Mouse (Mus musculus): ENCODE data around the gene Tmem190. TPM values are rescaled to one million over a fixed set of nuclear protein-coding genes. Genes with fewer than 3 reads are reported as not detected.

The Tmem190 gene
- polyA plus RNA-seq, 1 experiment from 2014 or later: not detected

GRCm38 (mm10) chr7:4821690-4822089, 39.0 kb downstream of the Tmem190 start:
- ATAC-seq: no peak
- TF ChIP-seq CTCF (IDR thresholded peaks at IDR 0.05; ENCODE audit: low read depth): no peak
- Histone ChIP-seq H3K36me3 (ENCODE audit: control insufficient read depth, insufficient read depth) (no peaks in the 10 kb centered on the region; the same call in 1 of the 2 replicates), H3K9ac (ENCODE audit: low read depth, low read length) (no peak overlapping the region), H3K9me3 (ENCODE audit: control insufficient read depth) (no peaks in the 10 kb centered on the region), H3K4me2 (replicated peaks; ENCODE audit: low read depth) (no peak overlapping the region), H3K27me3 (replicated peaks; ENCODE audit: control insufficient read depth, insufficient read depth, low read length) (no peaks in the 10 kb centered on the region), H3K4me1 (replicated peaks; ENCODE audit: control insufficient read depth, insufficient read depth, low read length) (no peaks in the 10 kb centered on the region), H3K27ac (ENCODE audit: low read depth, low read length) (no peak overlapping the region), H3K4me3 (ENCODE audit: low read depth, low read length) (no peak overlapping the region)
- 89% methylated on average over 4 of the region's 4 CpGs for WGBS

- no peak for TF ChIP-seq CTCF (IDR thresholded peaks at IDR 0.05; ENCODE audit: low read depth)
- Histone ChIP-seq H3K4me2 (replicated peaks; ENCODE audit: low read depth) (no peak overlapping the region), H3K27me3 (replicated peaks; ENCODE audit: control insufficient read depth, insufficient read depth, low read length) (no peaks in the 10 kb centered on the region), H3K4me1 (replicated peaks; ENCODE audit: control insufficient read depth, insufficient read depth, low read length) (no peaks in the 10 kb centered on the region), H3K9me3 (ENCODE audit: control insufficient read depth) (no peaks in the 10 kb centered on the region), H3K36me3 (ENCODE audit: control insufficient read depth, insufficient read depth) (no peaks in the 10 kb centered on the region; the same call in 1 of the 2 replicates), H3K9ac (ENCODE audit: low read depth, low read length) (no peak overlapping the region), H3K27ac (ENCODE audit: low read depth, low read length) (no peak overlapping the region), H3K4me3 (ENCODE audit: low read depth, low read length) (no peak overlapping the region)
- no peak for ATAC-seq
- 59% methylated on average over 6 of the region's 6 CpGs for WGBS
Observed at GRCm38 (mm10) chr7:4822162-4822907, 39.6 kb downstream of the Tmem190 start.

DNA sequence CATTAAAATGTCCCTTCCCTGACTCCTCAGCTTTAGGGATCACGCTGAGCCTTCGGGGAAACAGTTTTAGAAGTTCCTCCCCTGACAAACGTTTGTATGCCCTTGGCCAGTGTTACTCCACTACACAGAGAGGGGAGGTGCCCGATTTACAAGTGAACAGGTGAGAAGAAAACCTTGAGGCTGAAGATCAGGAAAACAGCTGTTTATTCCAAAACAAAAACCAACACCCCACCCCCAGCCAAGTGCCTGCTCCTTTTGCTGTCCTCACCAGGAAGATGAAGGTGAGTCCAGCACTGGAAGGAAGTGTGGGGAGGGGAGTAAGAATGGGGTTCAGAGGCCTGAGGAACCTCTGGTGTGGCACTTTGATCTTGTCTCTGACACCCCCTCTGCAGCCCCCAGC, 42.6 kb downstream of the Tmem190 start:
- no peak overlapping the region for H3K4me3 ChIP-seq (ENCODE audit: low read depth, low read length)
- no peak overlapping the region for H3K4me2 ChIP-seq (replicated peaks; ENCODE audit: low read depth)
- no peaks in the 10 kb centered on the region for H3K4me1 ChIP-seq (replicated peaks; ENCODE audit: control insufficient read depth, insufficient read depth, low read length)
- no peak overlapping the region for H3K27ac ChIP-seq (ENCODE audit: low read depth, low read length)
- 57% methylated on average over 4 of the region's 4 CpGs for WGBS
- H3K27me3 ChIP-seq (replicated peaks; ENCODE audit: control insufficient read depth, insufficient read depth, low read length): 0 out of 2 replicates have a peak, but pooled peaks cover under 1% of the 10 kb centered on the region
- no peak for ATAC-seq
- H3K36me3 ChIP-seq (ENCODE audit: control insufficient read depth, insufficient read depth): no peaks in the 10 kb centered on the region; the same call in 1 of the 2 replicates
- no peak for TF ChIP-seq CTCF (IDR thresholded peaks at IDR 0.05; ENCODE audit: low read depth)
- H3K9ac ChIP-seq (ENCODE audit: low read depth, low read length): no peak overlapping the region
- no peaks in the 10 kb centered on the region for H3K9me3 ChIP-seq (ENCODE audit: control insufficient read depth)

DNA sequence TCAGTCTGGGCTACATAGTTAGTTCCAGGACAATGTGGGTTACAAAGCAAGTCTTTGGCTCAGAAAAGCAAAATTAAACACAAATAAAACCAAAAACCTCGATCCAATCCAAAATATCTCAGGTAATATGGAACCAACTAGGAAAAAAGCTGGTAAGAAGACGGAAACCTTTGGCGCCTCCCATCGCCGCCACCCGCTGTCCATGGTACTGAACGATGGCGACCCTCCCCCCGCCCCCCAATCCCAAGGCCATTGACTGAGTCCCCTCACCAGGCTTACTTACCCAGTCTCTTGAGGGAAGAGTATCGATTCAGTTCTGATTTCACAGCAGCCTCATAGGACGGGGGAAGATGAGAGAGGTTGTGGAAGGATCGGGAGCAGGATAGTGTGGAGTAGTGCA, 47.7 kb downstream of the Tmem190 start:
- Histone ChIP-seq H3K9ac (ENCODE audit: low read depth, low read length) (no peak overlapping the region), H3K27ac (ENCODE audit: low read depth, low read length) (no peak overlapping the region), H3K27me3 (replicated peaks; ENCODE audit: control insufficient read depth, insufficient read depth, low read length) (peaks cover 19% of the 10 kb centered on the region), H3K4me3 (ENCODE audit: low read depth, low read length) (no peak overlapping the region), H3K9me3 (ENCODE audit: control insufficient read depth) (no peaks in the 10 kb centered on the region), H3K4me2 (replicated peaks; ENCODE audit: low read depth) (no peak overlapping the region), H3K4me1 (replicated peaks; ENCODE audit: control insufficient read depth, insufficient read depth, low read length) (no peaks in the 10 kb centered on the region), H3K36me3 (ENCODE audit: control insufficient read depth, insufficient read depth) (no peaks in the 10 kb centered on the region)
- TF ChIP-seq CTCF (IDR thresholded peaks at IDR 0.05; ENCODE audit: low read depth): no peak
- ATAC-seq: no peak
- 6% methylated on average over 12 of the region's 12 CpGs for WGBS

Other genes starting within 250 kb of the Tmem190 start
- 5.3 and 5.7 TPM in 2 replicates for gene Syt5, start 235.4 kb upstream of the Tmem190 start, polyA plus RNA-seq (2015; fragmentation: Nextera tagmentation; extraction: Ambion mirVana)
- 16.7 and 17.1 TPM in 2 replicates for gene Ptprh, start 178.9 kb upstream of the Tmem190 start, polyA plus RNA-seq (2015; fragmentation: Nextera tagmentation; extraction: Ambion mirVana)
- gene Tmem86b, start 151.5 kb upstream of the Tmem190 start, polyA plus RNA-seq (2015; fragmentation: Nextera tagmentation; extraction: Ambion mirVana): 25.1 and 31.4 TPM in 2 replicates
- gene Ppp6r1, start 123.9 kb upstream of the Tmem190 start, polyA plus RNA-seq (2015; fragmentation: Nextera tagmentation; extraction: Ambion mirVana): 4.7 and 5.8 TPM in 2 replicates
- 43.3 and 45.6 TPM in 2 replicates for gene Hspbp1, start 97.9 kb upstream of the Tmem190 start, polyA plus RNA-seq (2015; fragmentation: Nextera tagmentation; extraction: Ambion mirVana)
- 0.89 and 0.98 TPM in 2 replicates for gene Brsk1, start 92.3 kb upstream of the Tmem190 start, polyA plus RNA-seq (2015; fragmentation: Nextera tagmentation; extraction: Ambion mirVana)
- gene Tmem150b, start 57.7 kb upstream of the Tmem190 start, polyA plus RNA-seq (2015; fragmentation: Nextera tagmentation; extraction: Ambion mirVana): 20.7 and 21.5 TPM in 2 replicates
- gene Kmt5c, start 42.8 kb upstream of the Tmem190 start, polyA plus RNA-seq (2015; fragmentation: Nextera tagmentation; extraction: Ambion mirVana): 35.8 and 40.2 TPM in 2 replicates
- gene Cox6b2, start 29.8 kb upstream of the Tmem190 start, polyA plus RNA-seq (2015; fragmentation: Nextera tagmentation; extraction: Ambion mirVana): 48.5 and 48.8 TPM in 2 replicates
- gene Fam71e2, start 11.6 kb upstream of the Tmem190 start, polyA plus RNA-seq (2015; fragmentation: Nextera tagmentation; extraction: Ambion mirVana): not detected in 2 replicates
- 0.12 and 0.30 TPM in 2 replicates for gene Il11, start 78 bp upstream of the Tmem190 start, polyA plus RNA-seq (2015; fragmentation: Nextera tagmentation; extraction: Ambion mirVana)
- 74.3 and 75.5 TPM in 2 replicates for gene Tmem238, start 6.7 kb downstream of the Tmem190 start, polyA plus RNA-seq (2015; fragmentation: Nextera tagmentation; extraction: Ambion mirVana)
- gene Rpl28, start 9.9 kb downstream of the Tmem190 start, polyA plus RNA-seq (2015; fragmentation: Nextera tagmentation; extraction: Ambion mirVana): 419 and 467 TPM in 2 replicates
- 116 and 126 TPM in 2 replicates for gene Ube2s, start 29.7 kb downstream of the Tmem190 start, polyA plus RNA-seq (2015; fragmentation: Nextera tagmentation; extraction: Ambion mirVana)
- gene Shisa7, start 61.8 kb downstream of the Tmem190 start, polyA plus RNA-seq (2015; fragmentation: Nextera tagmentation; extraction: Ambion mirVana): 0.07 and 0.09 TPM in 2 replicates
- gene Isoc2b, start 87.3 kb downstream of the Tmem190 start, polyA plus RNA-seq (2015; fragmentation: Nextera tagmentation; extraction: Ambion mirVana): 12.5 and 15.5 TPM in 2 replicates
- 1.3 and 1.6 TPM in 2 replicates for gene Isoc2a, start 94.2 kb downstream of the Tmem190 start, polyA plus RNA-seq (2015; fragmentation: Nextera tagmentation; extraction: Ambion mirVana)
- not detected in 2 replicates for gene Gm36210, start 123.6 kb downstream of the Tmem190 start, polyA plus RNA-seq (2015; fragmentation: Nextera tagmentation; extraction: Ambion mirVana)
- gene Zfp628, start 132.3 kb downstream of the Tmem190 start, polyA plus RNA-seq (2015; fragmentation: Nextera tagmentation; extraction: Ambion mirVana): 2.9 TPM in 2 replicates
- gene Nat14, start 139.1 kb downstream of the Tmem190 start, polyA plus RNA-seq (2015; fragmentation: Nextera tagmentation; extraction: Ambion mirVana): 1.5 and 1.9 TPM in 2 replicates
- 2.3 and 2.6 TPM in 2 replicates for gene Ssc5d, start 142.8 kb downstream of the Tmem190 start, polyA plus RNA-seq (2015; fragmentation: Nextera tagmentation; extraction: Ambion mirVana)
- 0.47 and 0.76 TPM in 2 replicates for gene Sbk2, start 181.5 kb downstream of the Tmem190 start, polyA plus RNA-seq (2015; fragmentation: Nextera tagmentation; extraction: Ambion mirVana)
- gene Sbk3, start 188.2 kb downstream of the Tmem190 start, polyA plus RNA-seq (2015; fragmentation: Nextera tagmentation; extraction: Ambion mirVana): not detected in 2 replicates
- gene Zfp579, start 213.2 kb downstream of the Tmem190 start, polyA plus RNA-seq (2015; fragmentation: Nextera tagmentation; extraction: Ambion mirVana): 10.5 and 12.9 TPM in 2 replicates
- 21.9 and 22.6 TPM in 2 replicates for gene Zfp524, start 231.5 kb downstream of the Tmem190 start, polyA plus RNA-seq (2015; fragmentation: Nextera tagmentation; extraction: Ambion mirVana)
- gene Fiz1, start 231.8 kb downstream of the Tmem190 start, polyA plus RNA-seq (2015; fragmentation: Nextera tagmentation; extraction: Ambion mirVana): 15.5 and 16.1 TPM in 2 replicates
- gene Gm44973, start 232.6 kb downstream of the Tmem190 start, polyA plus RNA-seq (2015; fragmentation: Nextera tagmentation; extraction: Ambion mirVana): 4.4 and 4.7 TPM in 2 replicates
- gene Zfp865, start 237.4 kb downstream of the Tmem190 start, polyA plus RNA-seq (2015; fragmentation: Nextera tagmentation; extraction: Ambion mirVana): 2.3 and 2.6 TPM in 2 replicates
- gene Ccdc106, start 237.6 kb downstream of the Tmem190 start, polyA plus RNA-seq (2015; fragmentation: Nextera tagmentation; extraction: Ambion mirVana): 8.3 and 8.8 TPM in 2 replicates